Mouse (Mus musculus) thymus, adult 18-20 months (tissue): ENCODE measurements around the gene AW011738.

Experiments
- DNase-seq, 2 experiments: peaks; one replicate each; pipeline ENCODE4 v3.0.0; 2022; ENCODE audit warnings: mixed read lengths in 2 of 2

Gene AW011738

DNA sequence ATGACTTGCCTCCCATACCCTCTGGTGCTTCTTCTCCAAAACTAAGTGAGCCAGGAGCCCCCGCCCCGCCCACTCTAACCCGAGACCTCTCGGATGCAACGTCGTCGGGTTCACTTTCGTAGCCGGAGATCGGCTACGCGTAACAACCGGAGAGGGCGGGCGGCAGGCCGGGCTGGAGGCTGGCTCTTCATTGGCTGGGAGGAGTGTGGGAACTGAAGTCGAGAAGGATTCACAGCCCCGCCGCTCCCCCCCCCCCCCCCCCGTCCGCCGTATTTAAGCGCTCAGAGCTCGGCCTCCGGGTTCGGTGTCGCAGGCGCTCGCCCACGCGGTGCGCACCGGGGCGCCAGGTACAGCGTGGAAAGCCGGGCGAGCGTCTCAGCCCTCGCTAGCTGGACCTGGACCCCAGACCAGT, at the start of gene AW011738:
Gene AW011738 (plus strand): TSS at position 304 of the 412 bp plus-strand sequence.
- DNase-seq, result peak; percentile 59 to 68

DNA sequence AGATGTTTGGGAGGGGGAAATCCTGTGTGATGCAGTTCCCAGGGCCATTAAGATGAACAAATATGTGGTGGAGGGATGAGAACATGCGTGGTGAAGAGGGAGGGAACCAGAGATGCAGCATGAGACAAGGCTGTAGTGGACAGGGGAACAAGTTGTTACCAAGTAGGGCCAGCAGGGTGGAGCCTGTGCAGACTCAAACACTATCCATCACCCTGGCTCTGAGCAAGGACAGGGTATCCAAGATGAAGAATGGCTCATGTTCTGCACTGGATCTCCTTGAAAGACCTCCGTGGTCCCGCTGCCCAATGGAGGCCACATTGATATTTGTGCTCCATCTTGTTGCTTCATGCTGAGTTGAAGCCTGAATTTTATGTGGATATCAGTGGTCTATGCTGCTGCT, 48.3 kb upstream of the AW011738 start:
- no peak for DNase-seq

DNA sequence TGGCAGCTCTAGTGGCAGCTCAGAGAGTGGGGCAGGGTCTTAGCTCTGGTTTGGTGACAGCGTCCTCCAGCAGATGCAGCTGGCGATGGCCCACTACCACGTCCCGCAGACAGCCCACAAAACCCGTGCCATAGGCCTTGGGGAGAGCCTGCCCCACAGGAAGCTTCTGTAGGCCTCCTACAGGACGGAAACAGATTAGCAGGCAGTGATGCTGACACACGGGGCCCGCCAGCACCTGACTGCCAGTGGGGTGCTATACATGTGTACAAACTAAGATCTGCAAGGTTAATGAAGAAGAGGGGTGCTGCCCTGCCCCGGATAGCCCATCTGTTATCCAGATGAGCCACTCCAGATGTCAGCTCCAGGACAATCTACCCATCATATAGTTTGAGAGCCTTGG, 36.6 kb upstream of the AW011738 start:
- DNase-seq, result no peak

DNA sequence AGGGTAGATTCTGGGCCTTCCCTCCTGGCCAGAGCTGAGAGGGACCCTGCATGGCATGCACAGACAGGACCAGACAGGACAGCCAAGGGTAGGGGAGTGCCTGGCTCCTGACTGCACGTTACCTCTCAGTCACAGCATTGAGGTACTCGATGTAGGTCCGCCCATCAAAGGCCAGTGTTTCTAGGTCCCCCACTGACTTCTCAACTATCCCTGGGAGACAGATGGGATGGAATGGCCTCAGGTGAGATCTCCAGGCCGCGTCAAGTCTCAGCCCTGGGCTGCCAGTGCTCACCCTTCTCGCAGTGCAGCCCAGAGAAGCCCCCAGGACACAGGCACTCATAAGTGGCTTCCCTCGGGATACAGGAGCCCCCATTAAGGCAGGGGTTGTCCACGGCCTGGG, 34.5 kb upstream of the AW011738 start:
- no peak for DNase-seq

DNA sequence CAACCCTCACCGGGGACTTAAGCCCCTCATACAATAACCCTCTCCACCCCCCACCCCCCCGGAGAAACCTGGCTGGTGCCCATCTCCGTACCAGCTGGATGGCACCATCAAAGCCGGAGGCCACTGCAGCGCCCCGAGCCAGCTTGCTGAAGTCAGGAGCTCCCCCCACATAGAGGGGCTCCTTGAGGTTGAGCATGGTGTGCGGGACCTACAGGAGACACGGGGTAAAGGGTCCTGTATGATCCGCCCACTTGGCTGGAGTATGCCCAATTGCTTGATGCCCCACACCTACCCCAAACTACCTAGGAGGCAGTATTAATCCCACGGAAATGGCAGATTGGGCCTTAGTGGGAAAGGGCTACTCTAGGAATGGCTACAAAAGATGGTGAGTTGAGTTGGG, 34.0 kb upstream of the AW011738 start:
- DNase-seq, result no peak

DNA sequence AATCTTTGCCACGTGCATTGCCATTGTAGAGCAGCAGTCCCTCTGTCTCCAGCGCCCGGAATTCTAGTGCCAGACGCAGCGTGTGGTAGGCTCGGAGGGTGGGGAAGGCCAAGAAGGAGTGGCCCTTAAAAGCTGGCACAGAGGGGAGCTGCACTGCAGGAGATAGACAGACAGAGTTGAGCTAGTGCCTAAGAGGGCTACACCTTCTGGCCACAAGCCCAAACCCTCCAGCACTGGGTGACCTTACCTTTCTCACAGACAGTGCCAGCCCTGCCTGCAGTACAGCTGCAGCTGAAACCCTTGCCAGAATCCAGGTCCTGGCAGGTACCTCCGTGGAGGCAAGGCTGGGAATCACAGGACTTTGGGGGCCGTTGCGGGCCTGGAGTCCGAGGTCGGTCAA, 31.3 kb upstream of the AW011738 start:
- DNase-seq, result no peak

DNA sequence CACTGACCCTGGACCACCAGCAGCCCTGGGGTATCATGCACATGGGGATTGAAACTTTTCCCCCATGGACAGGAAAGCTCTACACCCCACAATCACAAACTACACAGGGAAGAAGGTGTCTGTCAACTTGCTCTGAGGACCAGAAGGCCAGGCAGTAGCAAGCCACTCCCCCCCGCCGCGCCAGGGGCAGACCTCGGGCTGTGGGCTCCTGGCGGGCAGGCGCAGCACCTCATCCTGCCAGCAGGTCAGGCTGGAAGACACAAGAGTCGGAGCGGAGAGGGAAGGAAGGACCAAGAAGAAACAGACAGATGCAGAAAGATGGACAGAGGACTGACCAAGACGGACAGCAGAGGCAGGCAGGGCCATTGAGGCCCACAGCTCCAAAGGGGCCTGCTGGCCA, 25.5 kb upstream of the AW011738 start:
- no peak for DNase-seq

DNA sequence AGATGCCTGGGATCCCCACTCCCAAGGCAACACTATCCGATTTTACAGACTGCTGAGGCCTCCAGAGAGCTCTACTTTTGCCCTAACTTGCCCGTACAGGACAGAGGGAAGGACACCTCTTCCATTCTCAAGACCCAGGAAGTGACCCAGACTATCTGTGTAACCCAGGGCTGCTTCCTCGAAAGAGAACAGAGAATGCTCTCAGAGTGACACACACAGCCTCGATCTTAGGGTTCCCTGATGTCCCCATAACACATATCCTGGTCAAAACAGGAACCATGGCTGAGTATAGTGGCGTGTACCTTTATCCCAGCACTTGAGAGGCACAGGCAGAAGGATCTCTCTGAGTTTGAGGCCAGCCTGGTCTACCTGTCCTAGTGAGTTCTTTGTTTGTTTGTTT, 19.4 kb upstream of the AW011738 start:
- no peak for DNase-seq

DNA sequence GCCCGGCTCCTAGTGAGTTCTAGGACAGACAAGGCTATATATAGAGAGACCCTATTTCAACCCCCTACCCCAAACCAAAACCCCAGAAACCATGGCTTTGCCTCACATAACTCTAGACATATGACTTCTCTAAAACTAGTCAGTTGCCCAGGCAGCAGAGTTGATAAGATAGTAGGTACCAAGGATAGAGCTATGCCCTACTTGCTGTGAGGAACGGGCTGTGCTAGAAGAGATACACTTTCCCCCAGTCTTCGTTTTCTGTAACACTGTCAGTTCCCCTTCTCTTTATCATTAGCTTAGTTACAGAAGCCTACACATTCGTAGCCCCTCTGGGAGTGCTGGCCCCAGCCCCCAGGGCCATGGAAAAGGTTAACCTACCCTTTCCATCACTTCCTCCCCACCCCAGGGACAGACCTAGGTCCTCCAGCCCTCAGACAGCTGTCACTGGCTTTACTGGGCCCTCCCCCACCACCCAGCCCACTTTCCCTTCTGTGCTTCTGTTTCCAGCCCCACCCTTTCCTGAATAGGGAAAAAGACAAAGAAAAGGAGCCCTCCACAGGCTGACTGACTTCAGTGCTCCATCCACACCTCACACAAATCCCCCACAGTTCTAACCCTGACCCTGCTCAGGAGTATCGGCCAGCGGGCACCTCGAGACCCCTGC, 18.7 kb upstream of the AW011738 start:
- DNase-seq, result no peak

DNA sequence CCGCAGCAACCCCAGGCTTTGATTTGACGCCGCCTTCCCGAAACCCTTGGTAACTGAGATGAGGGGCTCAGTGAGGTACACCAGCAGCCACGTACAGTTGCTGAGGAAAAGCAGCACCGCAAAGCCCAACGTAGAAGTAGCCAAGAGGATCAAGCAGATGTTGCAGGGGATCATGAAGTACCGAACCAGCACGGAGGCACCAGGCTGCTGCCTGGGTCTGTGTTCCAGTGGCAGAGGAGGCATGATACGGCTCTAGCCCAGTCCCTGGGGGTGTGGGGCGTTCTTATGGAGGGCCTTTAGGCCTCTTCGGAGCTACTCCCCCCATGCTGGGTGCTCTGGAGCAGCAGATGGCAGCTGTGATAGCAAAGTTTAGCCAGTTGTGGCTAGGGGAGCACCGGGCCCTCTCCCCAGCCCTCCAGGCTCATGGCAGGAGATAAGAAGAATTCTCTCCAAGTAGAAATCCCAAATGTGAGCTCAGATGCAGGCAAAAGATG, 17.6 kb upstream of the AW011738 start:
- DNase-seq, result no peak

DNA sequence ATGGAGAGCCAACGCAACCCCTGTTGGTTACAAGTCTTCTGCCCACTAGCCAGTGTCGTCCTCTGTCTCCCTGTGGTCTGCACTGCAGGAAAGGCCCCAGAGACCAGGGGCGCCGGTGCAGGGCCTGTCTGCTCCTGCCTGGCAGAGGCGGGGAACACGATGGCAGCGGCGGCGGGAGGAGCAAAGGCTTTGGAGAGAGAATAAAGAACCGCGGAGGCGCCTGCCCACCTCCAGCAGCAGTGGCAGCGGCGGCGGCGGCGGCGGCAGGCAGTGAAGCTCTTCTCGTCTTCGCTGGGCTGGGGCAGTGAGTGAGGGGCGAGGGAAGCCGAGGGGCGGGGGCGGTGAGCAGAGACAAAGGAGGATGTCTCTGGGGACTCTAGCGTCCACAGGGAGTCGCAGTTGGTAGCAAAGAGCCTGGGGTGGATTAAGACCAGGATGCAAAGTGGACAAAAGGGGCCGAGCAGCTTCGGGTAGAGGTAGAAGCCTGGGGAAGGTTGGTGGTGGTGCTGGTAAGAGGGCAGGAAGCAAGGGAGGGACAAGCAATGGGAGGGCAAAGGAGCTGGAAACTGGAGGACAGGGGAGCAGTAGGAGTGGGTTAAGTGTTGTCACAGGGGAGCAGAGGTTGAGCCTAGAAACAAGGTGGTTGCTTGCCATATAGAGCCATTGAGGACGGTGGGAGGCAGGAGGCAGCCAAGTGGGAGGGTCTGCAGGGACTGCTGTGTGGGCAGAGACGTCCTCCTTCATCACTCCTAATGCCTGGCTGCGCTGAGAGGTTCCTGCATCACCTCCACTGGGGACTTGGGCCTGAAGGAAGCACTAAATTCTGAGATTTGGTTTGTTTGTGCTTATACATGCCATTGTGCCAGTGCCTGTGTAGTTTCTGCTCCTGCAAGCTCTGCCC, 16.9 kb upstream of the AW011738 start:
- DNase-seq, result no peak

DNA sequence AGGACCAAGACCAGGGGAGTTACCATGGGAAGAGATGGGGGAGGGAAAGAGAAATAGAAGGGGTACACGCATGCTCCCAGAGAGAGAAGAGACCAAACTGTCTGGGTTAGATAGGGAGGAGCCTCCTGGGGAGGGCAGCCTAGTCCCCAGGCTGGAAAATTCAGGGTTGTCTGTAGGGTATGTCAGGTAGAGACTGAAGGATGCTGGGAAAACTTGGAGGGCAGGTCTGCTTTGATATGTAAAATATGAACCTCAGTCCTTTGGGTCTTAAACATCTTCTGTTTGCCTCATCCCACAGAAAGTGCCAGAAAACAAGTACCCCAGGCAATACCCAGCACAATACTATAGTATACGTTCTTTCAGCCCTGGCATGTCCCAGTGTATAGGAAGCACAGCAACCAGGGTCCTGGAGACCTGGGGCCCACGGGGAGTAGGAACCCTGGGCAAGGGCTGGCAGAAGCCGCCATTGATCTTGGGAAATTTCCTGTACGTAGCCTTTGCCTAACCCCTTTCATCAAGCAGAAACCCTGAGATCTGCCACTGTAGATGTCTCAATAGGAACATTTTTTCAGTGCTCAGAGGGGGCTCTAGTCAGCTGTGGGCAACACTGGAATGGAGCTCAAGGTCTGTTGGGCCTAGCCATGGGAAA, 14.8 kb upstream of the AW011738 start:
- no peak for DNase-seq

DNA sequence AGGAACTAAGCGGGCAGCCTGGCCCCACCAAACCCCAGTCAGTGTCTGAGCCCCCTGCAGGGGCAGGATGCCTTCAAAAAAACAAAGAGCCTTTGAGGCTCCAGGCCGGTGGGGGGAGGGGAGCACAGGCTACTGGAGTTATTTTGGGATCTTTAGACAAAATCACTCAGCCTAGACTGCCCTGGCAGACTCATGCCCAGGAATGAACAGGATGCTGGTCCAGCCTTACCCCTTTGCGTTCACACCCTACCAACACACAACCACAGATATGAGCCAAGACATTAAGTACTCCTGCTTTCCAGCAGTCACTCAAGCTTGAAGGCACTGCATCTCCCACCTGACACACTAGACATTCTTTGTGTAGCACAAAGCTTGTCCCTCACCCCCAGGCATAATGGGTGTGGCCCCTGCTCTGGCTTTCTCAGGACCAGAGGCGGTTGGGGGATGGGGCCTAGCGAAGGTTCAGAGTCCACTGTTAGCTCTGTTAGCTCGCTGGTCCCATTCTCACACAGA, 14.2 kb upstream of the AW011738 start:
- DNase-seq, result no peak

DNA sequence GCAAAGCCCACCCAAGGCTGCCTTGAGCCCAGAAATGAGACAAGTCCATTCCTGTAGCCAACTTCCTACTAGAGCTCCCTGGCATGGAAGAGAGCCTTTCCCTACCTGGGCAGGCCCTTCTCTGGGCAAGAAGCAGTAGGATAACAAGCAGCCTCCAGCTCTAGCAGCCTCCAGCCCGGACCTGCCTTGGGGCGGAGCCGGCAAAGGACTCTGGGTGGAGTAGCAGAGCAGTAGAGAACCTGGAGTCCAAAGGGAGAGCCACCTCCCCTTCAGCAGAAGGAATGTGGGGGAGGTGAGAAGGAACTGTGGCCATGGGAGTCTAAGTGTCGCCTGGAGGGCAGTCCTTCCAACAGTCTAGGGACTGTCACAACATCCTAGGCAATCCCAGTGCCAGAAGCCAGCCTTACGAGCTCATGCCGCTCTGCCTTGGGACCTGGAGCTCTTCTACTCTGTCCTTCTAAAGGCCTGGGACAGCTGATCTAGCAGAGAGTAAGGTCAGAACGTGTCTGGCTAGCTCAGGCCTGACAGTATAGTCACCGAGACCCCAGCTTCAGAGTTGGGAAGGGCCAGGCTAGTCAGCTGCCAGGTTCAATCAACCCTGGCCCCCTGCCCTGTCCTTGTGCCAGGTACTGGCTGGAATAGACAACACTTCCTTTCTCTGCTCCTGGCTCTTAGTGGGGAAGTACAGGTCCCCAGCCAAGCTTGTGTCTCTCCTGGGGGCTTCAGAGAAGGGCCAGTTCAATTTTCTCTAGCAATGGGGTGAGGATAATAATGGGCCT, 10.5 kb upstream of the AW011738 start:
- no peak for DNase-seq

DNA sequence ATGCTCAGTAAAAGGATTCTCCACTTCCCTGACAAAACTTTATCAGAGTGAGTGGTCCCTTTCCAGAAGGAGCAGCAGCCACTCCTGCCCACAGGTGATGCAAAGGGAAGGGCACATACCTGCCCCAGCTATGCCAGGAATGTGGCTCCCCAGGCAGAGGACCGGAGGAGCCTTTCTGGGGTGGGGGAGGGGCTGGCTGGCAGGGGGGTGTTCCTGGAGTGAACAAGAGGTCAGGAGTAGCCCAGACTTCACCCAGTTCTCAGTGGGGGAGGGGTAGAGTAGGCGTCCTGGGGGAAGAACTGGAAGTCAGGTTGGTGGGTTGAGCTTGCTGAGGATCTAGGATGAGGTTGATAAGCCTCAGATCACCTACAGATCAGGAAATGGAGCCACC, 9.9 kb upstream of the AW011738 start:
- DNase-seq, result no peak

DNA sequence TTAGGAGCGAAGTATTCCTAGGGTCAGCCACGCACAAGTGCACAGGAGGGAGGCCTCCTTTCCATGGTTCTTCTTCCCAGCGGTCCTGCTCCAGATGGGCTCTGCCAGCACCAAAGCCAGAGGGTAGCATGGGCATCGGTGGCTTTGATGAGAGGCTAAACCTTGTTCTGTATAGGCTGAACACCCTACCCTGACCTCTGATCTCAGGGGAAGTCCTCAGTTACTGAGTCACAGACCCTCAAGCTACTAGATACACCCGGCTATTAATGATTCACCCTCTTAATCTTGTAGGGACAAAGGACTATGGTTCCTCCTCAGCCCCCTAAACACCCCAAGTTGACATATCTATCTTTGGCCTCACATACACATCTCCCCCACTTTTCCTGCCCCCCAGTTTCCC, 9.2 kb upstream of the AW011738 start:
- no peak for DNase-seq

DNA sequence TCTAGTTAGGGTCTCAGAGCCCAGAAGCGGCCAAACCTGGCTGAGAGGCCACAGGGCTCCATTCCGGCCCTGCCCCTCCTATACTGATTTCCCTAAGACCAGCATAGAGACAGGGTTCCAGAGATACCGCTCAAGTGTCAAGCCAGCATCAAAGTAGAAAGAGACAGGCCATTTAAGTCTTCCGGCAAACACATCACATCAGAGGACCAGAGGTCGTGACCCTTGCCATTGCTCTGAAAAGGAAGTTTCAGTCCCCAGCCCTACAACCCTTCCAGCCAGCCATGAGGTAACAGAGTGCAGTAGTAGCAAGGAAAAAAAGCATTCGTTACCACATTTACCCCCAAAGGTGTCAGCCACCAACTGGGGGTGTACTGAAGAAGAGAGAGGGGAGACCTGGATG, 8.8 kb upstream of the AW011738 start:
- DNase-seq, result no peak

DNA sequence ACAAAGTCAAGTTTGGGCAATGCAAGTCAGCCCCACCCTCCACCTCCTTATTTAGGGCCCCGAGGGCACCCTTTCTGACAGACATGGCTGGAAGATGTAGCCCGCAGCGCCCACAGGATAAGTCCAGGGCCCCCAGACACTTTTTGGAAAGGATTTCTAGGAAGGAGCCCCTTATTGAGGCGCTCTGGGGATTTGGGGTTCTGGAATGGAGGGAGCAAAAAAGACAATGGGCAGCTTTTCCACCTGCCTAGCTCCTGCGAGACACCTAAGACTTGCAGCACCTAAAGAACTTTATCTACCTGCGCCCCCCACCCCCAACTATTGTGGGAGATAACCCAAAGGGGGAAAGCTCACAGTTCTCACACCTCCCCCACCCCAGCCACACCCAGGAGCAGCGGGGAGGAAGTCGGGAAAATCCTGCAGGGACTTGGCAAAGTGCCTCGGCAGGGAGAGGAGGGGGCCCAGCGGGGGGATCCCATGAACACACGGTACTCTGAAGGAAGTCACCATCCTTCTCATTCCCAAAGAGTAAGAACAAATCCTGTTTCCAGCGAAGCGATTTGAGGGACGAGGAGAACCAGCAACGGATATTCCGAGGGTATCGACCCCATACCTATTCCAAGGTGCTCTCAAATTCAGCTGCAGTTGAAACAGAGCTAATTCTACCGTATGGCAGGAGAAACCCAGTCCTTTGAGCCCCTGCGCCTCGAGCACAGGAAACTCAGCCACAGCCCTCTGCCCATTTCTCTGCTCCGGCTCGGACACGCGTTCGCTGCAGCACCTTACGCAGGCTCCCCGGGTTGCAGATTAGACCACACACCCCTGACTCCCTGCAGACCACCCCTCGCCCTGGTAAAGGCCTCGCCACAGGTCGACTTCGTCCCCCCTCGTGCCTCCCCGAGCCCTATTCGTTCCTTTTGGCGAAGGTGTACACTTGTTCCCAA, 6.9 kb upstream of the AW011738 start:
- peak in 1 of 2 experiments; percentile 20 for DNase-seq

DNA sequence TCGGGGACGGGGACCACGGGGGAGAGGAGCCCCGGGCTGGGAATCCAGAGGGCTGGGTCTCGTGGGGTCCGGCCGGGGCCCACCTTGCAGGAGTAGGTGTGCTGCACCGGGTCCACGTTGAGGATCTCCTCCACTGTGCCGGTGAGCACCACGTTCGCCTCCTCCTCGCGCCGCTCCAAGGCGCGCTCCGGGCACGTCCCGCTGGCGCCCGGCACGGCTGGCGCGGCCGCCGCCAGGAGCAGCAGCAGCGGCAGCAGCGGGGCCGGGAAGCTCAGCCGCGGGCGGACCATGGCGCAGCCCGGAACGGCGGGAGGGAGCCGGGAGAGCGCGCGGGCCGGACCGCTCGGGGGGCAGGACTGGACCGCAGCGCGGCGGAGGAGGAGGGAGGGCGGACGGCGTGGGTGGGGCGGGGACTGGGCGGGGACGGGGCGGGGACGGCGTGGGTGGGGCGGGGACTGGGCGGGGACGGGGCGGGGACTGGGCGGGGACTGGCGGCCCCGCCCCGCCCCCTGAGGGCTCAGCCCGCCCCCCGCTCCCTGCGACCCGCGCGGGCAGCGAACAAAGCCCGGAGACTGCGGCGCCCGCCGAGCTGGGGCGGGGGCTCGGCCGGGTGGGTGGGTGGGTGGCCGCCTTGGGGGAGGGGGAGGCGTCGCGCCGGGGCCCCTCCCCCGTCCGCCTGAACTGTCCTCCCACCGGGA, 5.8 kb upstream of the AW011738 start, which contains the start of gene Agrn:
Gene Agrn (minus strand): TSS at position 358 of the 698 bp plus-strand sequence.
- DNase-seq, result peak; percentile 36 to 44

DNA sequence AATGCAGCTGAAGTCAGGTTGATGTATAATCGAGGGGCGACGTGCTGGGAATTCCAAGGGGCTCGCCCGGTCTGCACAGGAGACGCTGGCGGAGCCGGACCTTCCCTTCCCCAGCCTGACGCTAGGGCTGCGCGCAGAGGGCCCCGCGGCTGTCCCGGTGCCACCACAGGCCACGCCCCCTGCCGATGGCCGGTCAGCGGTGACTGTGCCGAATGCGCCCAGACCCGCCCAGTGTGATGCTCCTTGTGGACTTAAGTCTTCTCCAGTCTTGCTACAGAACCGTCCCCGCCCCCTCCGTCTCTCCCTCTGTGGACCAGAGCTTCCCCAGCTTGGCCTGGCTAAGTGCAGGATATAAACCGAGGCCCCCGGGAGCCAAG, 5.3 kb upstream of the AW011738 start:
- peak; percentile 52 to 64 for DNase-seq
